Mouse (Mus musculus): Measurements from ENCODE around the gene Trir.

The Trir gene

DNA sequence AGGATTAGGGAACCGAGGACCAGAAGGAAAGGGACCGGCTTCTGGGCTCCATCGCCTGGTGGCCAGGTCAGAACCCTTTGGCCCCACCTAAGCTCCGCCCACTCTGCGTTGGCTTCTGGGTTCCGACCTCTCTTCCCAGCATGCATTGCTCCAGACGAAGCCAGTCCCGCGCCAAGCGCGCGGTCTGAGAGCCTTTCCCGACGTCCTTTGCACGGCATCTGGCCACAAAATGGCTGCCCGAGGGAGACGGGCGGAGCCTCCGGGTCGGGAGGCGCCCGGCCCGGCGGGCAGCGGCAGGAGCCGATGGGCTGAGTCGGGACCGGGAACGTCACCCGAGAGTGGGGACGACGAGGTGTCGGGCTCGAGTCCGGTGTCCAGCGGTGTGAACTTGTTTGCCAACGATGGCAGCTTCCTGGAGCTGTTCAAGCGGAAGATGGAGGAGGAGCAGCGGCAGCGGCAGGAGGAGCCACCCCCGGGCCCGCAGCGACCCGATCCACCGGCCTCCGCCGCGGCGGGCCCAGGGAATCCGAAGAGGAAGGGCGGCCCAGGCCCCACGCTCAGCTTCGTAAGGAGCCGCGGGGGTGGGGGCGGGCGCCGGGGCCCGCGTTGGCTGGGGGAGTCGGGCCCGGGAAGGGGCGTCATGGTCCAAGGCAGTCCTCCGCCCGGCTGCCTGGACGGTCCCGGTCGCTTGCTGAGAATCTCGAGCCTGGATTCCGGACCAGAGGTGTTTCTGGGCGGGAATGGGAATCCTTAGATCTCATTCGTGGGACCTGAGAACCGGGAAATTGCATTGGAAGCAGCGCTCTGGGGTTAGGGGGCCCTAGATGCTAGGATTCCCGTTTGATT is at the start of gene Trir:
Trir (plus strand) TSS at position 154 of the 846 bp plus-strand sequence.
- peak; percentile 96 for DNase-seq

- DNase-seq = peak; percentile 72
Measured at GRCm38 (mm10) chr8:84977435-84978247, 49.0 kb upstream of the Trir start.

DNA sequence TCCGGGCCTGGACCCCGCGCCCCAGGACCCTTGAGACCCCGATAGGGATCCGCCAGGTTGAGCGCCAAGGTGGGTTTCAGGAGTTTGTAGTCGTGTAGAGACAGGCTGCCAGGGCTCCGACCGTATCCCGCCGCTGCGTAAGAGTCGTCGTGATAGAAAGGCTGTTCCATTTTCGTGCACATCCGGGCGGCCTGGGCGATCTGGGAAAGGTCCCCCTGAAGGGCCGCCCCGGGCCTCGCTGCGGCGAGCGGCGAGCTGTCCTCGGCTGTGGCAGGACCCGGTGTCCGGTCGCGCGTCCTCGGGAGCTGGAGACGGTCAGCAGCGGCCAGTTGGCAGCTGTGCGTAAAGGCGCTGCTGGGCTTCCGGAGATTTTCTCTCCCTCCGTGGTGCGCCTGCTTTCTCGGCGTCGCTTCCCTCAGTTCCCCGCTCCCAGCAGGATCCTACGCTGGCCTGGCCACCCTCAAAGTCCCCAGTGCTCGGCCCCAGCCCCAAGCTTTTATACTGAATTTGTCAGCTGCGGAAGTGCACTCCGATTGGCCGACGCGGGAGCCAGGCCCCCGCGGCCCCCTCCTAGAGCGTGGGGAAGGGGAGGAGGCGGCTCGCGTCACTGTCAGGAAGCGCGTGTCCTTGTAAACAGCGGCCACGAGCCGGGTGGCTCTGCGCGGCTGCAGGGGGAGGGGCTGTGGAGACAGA is 48.2 kb upstream of the Trir start, which contains the start of gene Junb:
Junb (minus strand) TSS at position 471 of the 693 bp plus-strand sequence.
- DNase-seq = peak; percentile 91

- peak; percentile 91 for DNase-seq
Measured at GRCm38 (mm10) chr8:84979599-84980421, 46.8 kb upstream of the Trir start.

- peak; percentile 76 for DNase-seq
Measured at GRCm38 (mm10) chr8:84980622-84981358, 45.8 kb upstream of the Trir start.

GRCm38 (mm10) chr8:84981644-84982498 is 44.8 kb upstream of the Trir start:
- DNase-seq = no peak

DNA sequence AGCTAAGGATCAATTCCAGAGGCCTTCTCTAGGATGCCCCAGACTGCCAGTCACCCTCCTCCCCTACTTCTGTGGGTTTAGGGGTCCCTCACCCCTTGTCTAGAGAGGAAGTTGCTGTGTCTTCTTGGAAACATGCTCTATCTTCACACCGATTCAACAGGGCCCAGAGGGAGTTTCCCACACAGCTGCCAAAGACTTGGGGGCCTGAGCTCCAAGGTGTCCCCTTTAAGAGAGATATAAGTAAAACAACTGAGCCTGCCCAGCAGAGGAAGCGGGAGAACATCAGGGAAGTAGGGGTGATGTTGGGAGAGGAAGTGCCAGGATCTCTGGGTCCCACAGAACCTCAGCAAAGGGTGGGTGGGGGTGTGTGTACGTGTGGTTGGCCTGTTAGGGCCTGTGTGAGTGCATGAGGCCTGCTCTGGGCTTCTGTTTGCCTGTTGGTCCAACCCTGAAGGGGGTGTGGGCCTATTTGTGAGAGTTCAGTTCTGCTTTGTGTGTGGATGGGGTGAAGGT is 44.1 kb upstream of the Trir start:
- DNase-seq = peak; percentile 44

- DNase-seq = peak; percentile 64
Measured at GRCm38 (mm10) chr8:84984294-84985048, 42.2 kb upstream of the Trir start.

- DNase-seq = no peak
Measured at GRCm38 (mm10) chr8:84985049-84985683, 41.5 kb upstream of the Trir start.

DNA sequence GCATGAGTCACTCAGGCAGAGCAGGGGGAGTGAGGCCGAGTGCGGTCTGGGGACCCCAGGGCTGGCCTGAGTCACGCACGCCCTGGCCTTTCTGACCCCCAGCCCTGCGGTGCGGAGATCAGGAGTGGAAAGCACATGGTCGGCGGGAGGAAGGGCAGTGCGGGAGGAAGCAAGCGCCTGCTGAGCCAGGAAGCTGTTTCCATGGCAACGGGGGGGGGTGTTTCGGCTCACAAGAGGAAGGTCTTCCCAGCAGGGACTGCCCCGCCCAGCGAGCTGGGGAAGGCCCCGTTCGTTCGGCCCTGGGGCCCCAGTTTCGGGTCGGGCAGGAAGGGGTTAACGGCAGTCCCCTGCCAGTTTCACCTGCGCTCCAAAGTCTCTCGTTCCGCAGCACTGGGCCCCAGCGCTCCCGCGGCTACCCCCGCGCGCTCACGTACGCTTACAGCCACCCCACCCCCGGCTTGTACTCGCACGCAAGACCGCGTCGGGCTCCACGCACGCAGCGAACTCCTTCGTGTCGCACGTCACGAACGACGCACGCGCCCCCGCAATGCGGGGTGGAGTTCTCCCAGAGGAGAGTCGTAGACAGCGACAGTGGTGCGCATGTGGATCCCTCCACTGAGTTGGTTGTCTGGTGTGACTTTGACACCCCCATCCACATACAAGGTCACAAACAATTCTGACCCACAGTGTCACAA is 40.8 kb upstream of the Trir start:
- DNase-seq = peak; percentile 92

DNA sequence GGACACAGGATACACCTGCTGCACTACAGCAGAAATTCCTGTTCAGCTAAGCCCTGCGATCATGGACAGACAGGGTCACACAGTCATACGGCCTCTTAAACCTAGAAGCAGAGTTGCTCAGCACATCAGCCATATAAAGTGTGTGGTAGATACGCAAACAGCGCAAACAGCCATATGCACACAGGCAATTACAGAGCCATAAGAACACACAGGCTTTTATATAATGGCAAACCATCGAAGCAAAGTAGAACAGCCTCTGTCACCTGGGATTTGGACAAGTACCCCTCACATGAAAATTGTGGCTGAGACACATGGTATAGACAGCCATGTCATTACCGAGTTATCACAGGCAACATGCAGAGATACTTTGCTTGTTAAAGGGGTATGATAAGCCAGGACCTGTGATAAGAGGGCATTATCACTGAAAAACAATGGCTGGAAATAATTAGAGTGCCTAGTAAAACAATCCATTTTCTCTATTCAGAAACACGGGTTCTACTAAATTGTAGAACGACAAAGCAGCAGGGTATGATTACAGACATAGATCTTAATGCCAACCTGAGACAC is 40.2 kb upstream of the Trir start:
- DNase-seq = peak; percentile 40

DNA sequence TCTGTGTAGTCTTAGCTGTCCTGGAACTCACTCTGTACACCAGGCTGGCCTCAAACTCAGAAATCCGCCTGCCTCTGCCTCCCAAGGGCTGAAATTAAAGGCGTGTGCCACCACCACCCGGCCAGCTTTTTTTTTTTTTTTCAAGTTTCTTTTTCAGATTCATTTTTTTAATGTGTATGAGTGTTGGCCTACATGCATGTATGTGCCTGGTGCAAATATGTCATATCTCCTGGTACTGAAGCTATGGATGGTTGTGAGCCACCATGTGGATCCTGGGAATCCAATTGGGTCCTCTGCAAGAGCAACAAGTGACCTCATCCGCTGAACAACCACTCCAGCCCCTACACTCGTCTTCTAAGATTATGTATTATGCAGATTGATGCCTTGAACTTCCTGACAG is 39.2 kb upstream of the Trir start:
- no peak for DNase-seq

DNA sequence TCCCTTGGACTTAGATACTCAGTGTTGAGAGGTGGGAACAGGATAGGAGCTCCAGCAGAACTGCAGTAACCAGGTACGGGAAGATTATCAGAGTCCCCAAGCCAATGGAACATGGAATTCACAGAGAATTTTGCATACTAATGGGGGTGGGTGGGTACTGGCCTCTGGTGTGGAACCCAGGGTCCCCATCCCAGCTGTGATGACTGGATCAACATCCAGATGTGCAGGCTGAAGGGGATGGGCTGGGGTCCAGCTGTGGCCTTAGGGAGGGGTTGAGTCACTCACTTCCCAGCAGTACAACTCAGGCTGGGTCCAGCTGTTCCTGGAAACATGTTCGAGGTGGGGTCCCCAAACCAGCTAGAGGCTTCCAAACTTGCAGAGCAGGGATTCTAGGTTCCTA is 38.7 kb upstream of the Trir start:
- DNase-seq = peak; percentile 57

- DNase-seq = peak; percentile 78
Measured at GRCm38 (mm10) chr8:84989311-84989731, 37.3 kb upstream of the Trir start.

DNA sequence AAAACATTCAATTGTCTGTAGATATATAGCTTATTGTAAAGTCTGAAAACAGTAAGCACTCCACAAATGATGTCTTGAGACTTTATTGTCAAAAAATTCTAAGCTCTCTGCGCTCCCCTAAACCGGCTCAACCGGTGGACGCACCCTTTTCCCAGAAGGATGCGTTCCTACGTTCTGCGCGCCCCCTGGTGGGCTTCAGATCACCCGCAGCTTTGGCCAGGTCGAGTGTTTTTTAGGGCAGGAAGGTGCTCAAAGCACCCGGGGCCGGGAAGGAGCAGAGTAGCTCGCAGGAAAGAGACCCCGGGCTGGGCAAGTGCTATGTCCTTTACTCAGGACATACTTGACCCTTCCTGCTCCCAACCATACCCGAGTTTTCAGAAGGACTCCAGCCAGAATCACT is 36.8 kb upstream of the Trir start:
- peak; percentile 93 for DNase-seq

GRCm38 (mm10) chr8:84990349-84990748 is 36.3 kb upstream of the Trir start, which contains the start of gene Hook2:
Gene Hook2, plus strand, starts transcription at chr8:84990603.
- peak; percentile 98 for DNase-seq

DNA sequence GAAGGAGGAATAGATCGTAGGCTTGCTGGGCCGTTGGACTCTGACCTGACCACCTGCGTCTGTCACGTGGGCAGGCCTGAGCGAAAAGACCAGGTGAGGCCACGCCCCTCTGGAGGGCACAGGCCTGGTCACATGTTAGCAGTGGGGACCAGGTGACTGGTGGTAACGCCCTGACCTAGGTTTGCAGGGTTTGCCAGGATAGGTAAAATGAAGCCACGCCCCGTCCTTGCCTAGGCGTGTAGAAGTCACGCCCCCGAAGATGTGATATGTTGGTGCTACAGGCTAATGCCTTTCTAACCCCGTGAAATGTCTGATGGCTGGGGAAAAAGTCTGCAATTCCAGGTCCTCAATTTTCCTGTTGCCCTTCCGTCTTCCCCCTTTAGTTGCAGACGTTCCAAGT is 35.8 kb upstream of the Trir start:
- DNase-seq = peak; percentile 85

- DNase-seq = no peak
Measured at GRCm38 (mm10) chr8:84994375-84994774, 32.2 kb upstream of the Trir start.

Data from cerebellum, adult 9-10 months (tissue).